Mouse (Mus musculus): ENCODE measurements around the gene Ints12.

- TF ChIP-seq POLR2A (IDR thresholded peaks at IDR 0.05; ENCODE audit: extremely low read depth, insufficient read depth, low read length) (no peak), CTCF (IDR thresholded peaks at IDR 0.05; ENCODE audit: extremely low read depth, insufficient read depth, low read length) (no peak)
Observed at GRCm38 (mm10) chr3:133144511-133145147, 53.0 kb downstream of the Ints12 start.
